Mouse (Mus musculus): ENCODE data around the gene Tmem41b. TPM values are rescaled to one million over a fixed set of nuclear protein-coding genes. Genes with fewer than 3 reads are reported as not detected.
"Not testable (repeated sequence)": the region's sequence is repeated elsewhere in the genome, so short reads cannot be mapped to it uniquely, and the experiment has no call there.

The Tmem41b gene
- total RNA-seq, 2 experiments from 2014 or later, result 42.9 to 47.7 TPM

DNA sequence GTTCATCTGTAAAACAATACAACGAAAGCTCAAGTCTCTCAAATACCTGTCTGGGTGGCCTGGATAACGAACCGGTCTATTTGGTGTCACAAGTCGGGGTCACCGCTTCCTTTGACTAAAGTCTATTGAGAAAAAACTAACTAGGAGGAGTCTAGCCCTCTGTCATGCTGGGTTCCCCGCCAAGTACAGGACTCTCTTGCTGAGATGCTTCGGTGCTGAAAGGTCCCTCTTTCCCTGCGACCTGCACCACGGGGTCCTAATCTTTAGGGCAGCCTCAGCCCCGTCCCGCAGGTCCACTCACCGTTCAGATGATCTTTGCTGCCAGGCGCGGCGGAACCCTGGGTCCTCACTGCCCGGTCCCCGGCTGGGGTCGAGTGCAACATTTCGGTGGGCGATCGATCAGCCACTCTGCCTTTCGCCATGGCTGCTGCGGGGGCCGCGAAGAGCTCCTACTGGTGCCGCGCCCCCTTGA is 1.0 kb downstream of the Tmem41b start:
- peak; percentile 26 for ATAC-seq (replicated peaks; ENCODE audit: low FRiP score, low TSS enrichment, poor library complexity, severe bottlenecking)

DNA sequence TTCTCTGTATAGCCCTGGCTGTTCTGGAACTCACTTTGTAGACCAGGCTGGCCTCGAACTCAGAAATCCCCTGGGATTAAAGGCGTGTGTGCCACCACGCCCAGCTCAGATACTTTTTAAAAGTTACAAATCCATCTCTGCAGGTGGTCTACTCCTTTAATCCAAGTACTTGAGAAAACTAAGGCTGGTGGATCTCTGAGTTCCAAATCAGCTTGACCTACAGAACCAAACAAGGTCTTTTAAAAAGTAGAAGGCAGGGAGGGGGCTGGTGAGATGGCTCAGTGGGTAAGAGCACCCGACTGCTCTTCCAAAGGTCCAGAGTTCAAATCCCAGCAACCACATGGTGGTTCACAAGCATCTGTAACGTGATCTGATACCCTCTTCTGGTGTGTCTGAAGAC is 2.1 kb downstream of the Tmem41b start:
- not testable (repeated sequence) for ATAC-seq (replicated peaks; ENCODE audit: low FRiP score, low TSS enrichment, poor library complexity, severe bottlenecking)

DNA sequence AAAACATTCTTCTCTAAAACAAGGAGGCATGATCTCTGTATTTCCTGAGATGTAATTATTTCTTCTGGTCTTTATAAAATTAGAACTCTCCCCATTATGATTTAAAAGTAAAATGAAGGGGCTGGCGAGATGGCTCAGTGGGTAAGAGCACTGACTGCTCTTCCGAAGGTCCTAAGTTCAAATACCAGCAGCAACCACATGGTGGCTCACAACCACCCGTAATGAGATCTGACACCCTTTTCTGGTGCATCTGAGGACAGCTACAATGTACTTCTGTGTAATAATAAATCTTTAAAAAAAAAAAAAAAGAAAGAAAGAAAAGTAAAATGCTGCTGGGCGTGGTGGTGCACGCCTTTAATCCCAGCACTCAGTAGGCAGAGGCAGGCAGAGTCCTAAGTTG is 9.6 kb downstream of the Tmem41b start:
- ATAC-seq (replicated peaks; ENCODE audit: low FRiP score, low TSS enrichment, poor library complexity, severe bottlenecking), result not testable (repeated sequence)

DNA sequence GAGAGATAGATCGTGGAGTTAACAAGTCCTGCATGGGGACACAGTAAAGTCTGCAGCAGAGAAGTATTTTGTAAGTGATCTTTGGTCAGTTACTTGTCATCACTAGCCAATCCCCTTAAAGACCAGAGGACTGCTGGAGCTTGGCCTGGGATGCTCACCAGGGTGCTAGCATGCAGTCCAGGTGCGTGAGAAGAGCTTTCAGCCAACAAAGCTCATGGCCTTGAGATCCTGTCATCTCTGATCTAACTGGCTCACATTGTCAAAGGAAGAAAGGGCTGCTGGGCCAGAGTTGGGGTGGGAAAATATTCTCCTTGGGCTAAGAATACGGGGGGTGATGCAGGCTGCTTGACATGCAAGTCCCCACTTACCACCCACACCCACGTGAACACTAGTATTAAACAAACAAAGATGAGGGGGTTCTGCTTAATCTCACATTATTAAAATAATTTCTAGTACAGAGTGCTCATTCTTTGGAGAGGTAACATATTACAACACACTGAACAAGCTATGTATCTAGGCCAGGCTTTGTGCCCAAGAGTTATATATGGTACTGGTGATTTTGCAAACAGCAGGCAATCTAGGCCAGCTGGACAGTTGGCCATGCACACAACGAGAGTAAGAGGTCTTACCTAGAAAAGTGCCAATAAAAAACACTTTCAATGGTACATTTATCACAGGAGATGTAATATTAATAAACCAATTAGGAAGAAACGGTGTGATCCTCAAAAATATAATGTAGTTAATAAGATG is 10.6 kb downstream of the Tmem41b start:
- ATAC-seq (replicated peaks; ENCODE audit: low FRiP score, low TSS enrichment, poor library complexity, severe bottlenecking), result no peak

DNA sequence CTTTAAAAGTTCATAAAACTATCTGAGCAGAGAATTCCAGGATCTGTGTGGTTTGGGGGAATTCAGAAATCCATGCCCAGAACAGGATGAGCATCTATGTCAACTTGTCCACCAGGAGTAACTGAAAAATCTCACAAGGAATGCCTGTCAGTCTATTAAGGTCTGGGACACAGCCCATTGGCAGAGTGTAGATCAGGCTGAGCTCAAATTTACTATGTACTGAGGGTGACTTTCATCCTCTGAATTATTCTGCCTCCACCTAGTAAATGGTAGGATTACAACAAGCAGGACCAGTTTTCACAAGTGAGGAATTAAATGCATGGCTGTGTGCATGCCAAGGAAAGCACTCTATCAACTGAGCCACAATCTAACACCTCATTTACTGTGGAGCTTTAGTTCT is 17.2 kb downstream of the Tmem41b start:
- no peak for ATAC-seq (replicated peaks; ENCODE audit: low FRiP score, low TSS enrichment, poor library complexity, severe bottlenecking)

DNA sequence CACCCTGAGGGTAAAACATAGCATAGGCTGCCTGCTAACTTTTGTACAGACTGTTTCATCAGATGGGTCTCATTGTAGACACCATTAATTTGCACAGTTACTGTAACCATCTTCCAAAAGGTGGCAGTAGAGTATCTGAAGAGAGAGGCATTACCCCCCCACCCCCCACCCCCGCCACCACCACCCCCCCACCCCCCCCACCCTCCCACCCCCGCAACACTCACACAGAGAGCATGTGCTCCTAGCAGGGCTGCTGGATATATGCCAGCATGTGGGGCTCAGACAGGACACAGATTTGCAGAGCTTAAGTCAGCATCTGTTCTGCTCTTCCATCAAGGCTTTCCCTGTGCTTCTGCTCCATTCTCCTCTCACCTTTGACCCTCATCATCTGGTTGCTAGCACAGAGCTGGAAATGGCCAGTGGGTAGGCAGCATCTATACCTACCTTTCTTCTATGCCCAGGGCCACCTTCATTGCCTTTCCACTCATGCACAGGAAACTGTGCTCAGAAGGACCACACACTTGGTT is 17.7 kb downstream of the Tmem41b start:
- 0 out of 2 replicates have a peak, but pooled peaks have one; percentile 17 for ATAC-seq (replicated peaks; ENCODE audit: low FRiP score, low TSS enrichment, poor library complexity, severe bottlenecking)

DNA sequence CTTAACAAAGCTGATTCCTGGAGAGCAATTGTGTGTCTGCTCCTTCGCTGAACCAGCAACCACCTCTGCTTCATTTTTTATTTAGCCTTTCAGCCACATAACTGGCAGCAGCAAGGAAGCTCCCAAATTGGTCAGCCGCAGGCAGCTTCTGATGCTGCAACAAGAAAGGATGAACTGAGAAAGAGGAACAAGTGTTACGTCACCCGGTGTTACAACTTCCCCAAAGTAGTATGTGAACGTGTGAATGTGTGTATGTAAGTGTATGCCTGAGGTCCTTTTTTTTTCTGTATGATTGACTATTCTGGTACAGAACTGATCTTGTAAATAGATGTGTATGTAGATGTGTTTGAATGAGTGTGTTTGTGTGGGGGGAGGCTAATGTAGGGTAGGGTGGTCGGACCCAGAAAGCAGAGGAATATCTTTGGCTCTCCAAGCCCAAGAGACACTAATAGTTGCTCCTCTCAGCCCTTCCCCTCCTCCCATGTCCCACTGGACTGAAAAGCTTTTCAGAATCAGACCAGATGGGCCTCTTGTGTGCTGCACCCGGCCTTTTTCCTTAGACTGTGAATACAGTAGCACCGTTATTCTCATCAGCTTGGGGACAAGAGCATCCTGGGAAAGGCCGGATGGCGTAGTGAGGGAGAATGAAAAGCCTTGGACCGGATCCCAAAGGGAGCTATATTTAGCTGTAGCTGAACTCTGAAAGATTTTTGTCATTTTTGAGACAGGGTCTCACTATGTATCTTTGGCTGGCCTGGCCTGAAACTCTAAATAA is 18.7 kb downstream of the Tmem41b start:
- ATAC-seq (replicated peaks; ENCODE audit: low FRiP score, low TSS enrichment, poor library complexity, severe bottlenecking), result no peak

DNA sequence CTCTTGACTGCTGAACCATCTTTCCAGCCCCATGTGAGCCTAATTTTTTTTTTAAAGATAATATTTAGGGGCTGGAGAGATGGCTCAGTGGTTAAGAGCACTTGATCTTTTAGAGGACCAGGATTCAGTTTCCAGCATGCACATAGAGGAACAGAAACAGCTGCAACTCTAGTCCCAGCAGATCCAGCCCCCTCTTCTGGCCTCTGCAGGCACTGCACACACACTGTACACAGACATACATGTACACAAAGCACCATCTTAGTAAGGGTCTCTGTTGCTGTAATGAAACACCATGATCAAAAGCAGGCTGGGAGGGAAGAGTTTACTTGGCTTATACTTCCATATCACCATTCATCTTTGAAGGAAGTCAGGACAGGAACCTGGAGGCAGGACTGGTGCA is 21.1 kb downstream of the Tmem41b start:
- ATAC-seq (replicated peaks; ENCODE audit: low FRiP score, low TSS enrichment, poor library complexity, severe bottlenecking), result no peak

DNA sequence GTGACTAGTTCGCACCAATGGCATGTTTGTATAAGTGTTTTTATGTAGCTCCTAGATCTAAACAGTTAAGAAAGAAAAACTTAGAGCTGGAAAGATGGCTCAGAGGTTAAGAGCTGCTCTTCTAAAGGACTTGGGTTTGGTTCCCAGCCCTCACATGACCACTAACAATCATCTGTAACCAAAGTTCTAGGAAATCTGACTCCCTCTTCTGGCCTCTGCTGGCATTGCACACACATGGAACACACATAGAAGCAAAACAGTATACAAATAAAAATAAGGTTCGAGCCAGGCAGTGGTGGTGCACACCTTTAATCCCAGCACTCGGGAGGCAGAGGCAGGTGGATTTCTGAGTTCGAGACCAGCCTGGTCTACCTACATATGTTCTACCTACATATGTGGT is 23.0 kb downstream of the Tmem41b start:
- no peak for ATAC-seq (replicated peaks; ENCODE audit: low FRiP score, low TSS enrichment, poor library complexity, severe bottlenecking)

DNA sequence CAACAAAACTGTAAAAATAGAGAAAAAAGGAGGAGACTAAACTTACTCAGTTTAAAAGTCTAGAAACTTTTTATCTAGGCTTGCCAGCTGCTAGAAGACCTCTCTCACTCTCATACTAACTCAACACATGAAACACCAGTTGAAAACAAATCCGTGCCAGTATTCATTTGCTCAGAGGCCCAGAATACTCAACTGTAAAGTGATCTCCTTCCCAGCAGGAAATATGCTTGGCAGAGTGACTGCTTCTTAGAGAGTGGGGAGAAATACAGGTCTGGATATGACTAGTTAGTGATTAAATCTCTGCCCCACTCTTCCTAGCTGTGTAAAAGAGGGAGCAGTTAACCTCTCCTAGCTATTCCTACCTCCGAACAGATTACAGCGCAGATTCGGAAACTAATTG is 24.1 kb downstream of the Tmem41b start:
- ATAC-seq (replicated peaks; ENCODE audit: low FRiP score, low TSS enrichment, poor library complexity, severe bottlenecking), result no peak

DNA sequence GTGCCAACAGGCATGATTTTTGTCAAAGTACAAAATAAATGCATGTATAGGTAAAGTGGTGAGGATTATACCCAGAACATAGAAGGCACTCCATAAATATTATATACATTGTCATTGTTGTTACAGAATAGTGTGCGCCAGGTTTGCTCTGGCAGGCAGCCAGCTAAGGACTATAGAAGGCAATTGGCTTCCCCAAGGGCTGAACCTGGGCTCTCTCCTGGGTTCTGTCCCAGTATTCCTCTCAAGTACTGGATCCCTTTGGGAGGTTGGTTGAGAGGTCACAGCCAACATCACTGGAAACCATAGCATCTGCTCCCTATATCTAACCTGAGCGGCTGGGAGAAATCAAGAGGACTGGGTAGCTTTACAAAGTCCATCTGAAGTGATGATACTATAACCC is 25.2 kb downstream of the Tmem41b start:
- ATAC-seq (replicated peaks; ENCODE audit: low FRiP score, low TSS enrichment, poor library complexity, severe bottlenecking), result no peak

DNA sequence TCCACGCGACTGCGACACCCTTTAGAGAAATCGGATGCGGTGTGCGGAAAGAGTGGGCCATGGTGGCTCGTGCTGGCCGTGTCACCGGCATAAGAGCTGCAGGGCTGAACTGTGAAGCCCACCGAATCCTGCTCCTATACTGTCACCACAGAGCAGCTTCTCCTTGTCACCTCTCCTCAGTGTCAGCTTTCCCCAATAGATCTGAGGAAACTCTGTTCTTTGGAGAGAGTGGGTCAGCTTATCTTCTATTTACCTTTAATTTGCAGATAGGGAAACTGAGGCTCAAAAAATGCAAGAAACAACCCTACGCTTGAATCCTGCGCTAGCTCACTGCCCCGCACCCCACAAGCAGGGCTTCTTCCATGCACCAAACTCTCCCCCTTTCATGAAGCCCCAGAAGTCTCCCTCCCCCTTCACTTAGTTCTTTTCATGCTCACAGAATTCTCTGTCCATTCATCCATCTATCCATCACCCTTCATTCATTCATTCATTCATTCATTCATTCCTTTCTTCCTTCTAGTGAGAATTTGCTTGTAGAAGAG is 26.0 kb downstream of the Tmem41b start:
- no peak; the same call in 1 of the 2 replicates for ATAC-seq (replicated peaks; ENCODE audit: low FRiP score, low TSS enrichment, poor library complexity, severe bottlenecking)

DNA sequence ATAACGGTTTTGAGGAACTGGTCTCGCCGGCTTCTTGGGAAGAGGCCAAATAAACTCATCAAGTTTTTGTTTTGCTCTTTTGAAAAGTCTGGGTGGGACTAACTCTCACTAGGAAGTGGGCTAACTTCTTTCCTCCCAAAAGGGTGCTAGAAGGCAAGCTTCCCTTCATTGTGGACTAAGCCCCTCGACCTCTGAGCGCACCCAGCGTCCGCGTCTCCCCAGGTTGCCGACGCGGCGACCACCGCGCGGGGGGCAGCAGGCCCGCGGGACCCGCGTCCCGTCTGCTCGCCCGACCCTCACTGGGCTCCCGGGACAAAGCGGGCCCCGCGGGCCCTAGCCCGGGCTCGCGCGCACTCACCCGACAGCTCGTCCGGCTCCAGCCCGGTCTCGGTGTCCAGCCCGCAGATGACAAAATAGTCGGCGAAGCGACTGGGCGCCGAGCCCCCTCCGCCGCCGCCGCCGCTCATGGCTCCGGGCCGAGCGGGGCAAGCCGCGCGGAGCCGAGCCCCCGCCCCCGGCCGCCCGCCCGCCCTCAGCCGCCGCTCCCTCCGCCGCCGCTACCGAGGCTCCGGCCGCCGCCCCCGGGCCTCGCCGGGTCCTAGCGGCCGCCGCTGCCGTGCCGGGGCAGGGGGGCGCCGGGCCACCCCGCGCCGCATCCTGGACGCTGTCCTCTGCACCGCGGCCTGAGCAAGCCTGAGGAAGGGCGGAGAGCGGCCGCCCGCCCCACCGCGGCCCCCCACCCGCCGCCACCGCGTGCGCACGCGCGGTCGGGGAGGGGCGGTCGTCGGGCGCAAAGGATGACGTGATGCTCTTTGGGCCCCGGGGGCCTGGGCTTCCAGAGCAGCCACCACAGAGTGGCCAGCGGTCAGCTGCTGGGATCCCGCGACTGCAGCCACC is 26.8 kb downstream of the Tmem41b start, which contains the start of gene Dennd5a:
TSS of gene Dennd5a (minus strand) at position 755 of the 897 bp plus-strand sequence.
- peak; percentile 64 for ATAC-seq (replicated peaks; ENCODE audit: low FRiP score, low TSS enrichment, poor library complexity, severe bottlenecking)

DNA sequence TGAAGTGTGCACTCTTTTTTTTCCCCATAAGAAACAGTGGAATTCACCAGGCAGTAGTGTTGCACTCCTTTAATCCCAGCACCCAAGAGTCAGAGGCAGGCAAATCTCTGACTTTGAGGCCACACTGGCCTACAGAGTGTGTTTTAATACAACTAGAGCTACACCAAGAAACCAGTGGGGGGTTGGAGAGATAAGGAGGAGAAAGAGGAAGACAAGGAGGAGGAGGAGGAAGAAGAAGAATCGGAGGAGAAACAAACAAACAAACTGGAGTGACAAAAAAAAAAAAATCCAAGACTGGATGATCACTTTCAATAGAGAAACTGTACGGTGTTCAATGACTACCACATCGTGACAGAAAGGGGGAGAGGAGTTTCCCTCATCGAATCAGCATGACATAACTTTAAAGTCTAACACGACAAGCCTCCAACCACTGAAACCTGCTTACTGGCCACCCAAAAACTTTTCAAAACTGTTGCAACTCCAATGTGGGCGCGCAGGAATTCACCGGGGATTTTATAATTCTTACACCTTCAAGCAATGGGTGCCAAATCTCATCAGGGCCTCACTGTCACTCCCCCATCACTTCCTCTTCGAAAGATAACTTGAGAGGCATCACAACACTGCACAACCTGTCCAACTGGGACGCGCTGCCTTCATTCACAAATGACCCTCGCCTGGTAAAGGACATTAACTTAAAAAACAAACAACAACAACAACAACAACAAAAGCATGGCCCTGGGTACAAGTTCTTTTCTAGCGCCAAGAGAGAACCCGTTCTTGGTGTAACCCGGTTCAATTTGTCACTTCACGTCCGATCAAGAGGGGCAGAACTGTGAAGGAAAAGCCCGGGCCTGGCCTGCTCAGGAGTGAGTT is 27.6 kb downstream of the Tmem41b start:
- peak; percentile 48 for ATAC-seq (replicated peaks; ENCODE audit: low FRiP score, low TSS enrichment, poor library complexity, severe bottlenecking)

DNA sequence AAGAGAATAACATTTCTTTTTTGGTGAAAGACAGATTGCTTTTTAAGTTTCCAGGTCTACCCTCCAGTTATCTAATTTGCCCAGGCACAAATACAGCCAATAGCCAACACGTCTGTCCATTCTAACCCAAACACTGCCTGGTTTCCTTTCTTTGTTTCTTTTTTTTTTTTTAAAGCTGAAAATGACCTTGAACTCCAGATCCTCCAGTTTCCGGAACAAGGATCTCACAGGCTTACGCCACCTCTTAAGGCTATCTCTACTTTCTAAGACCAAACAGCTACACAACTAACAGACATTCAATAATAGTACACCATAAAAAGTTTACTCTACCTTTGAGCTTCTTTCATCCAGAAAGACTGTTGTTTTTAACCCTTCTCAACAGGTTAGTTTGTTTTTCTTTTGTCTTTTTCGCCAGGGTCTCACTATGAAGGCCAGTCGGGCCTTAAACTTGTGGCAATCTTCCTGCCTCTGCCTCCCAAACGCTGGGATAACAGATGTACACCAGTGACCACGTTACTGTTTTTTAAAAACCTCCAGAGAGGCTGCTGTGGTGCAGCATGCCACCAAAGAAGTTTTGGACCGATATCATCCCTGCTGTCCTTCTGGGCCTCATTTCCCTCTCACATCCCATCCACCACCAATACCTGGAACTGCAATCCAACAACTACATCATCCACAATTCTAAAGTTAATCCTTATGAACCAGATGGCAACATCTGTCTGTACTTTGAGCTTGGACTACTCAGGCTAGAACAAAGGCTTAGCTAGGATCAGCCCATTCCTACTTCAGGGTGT is 28.5 kb downstream of the Tmem41b start:
- no peak for ATAC-seq (replicated peaks; ENCODE audit: low FRiP score, low TSS enrichment, poor library complexity, severe bottlenecking)

DNA sequence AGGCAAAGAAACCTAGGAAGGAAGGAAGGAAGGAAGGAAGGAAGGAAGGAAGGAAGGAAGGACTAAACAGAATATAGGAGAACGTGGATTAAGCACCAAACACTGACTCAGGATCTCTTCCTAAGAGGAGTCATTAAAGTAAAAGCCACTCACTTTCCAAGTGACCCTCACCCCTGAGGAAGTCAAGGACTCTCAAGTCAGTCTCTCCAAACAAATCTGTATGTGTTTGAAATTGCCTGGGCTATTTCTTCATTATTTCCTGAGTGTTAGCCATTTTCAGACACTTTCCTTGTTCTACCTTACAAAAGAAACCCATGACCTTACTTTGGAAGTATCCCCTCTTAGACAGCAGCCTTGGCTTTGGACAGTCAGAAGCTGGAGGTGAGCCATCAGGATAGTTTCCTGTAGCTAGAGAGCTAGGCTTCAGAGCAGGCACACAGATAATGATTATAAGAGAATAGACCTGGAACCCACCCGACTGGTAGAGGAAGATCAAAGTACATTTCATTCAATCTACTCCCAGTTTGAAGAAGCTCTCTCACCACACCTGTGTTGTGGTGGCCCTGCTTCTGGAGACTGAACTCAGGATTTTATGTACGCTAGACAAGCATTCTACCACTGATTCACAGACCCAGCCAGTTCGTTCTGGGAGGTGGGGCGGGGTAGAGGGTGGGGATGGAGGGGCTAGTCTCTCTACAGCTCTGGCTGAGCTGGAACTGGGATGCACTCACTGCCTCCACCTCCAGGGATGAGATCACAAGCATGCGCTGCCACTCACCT is 31.9 kb downstream of the Tmem41b start:
- no peak for ATAC-seq (replicated peaks; ENCODE audit: low FRiP score, low TSS enrichment, poor library complexity, severe bottlenecking)

DNA sequence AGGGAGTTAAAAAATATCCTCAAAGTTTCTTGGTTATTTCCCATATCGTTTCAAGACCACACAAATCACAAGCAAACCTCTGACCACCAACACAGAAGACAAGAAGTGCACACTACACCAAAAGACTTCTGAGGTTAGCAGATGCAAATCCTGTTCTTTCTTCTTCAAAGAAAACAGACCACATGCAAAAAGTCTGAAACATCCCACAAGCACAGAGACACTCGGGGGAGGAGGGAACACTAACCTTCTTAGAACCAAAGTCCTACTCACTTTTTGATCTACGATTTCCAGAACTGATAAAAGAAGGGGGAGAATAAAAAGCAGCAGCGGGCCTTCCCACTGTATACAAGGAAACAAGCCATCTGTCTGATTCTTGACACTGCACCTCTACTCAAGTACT is 35.4 kb downstream of the Tmem41b start:
- no peak for ATAC-seq (replicated peaks; ENCODE audit: low FRiP score, low TSS enrichment, poor library complexity, severe bottlenecking)
